Mouse (Mus musculus) limb, embryonic 13.5 days (tissue): ENCODE results near the gene Aass. TPM values are rescaled to one million over a fixed set of nuclear protein-coding genes. Genes with fewer than 3 reads are reported as not detected.

Experiments used
- polyA plus RNA-seq: library from polyadenylated mRNA; unstranded; fragments of >200 nt; fragmentation: Nextera tagmentation; extraction: Ambion mirVana; gene quantifications from 2 replicates; pipeline ENCODE4 v1.2.1, GENCODE M21; 2015

Gene Aass
- polyA plus RNA-seq, 1 experiment from 2014 or later: 5.0 TPM

Other genes starting within 250 kb of the Aass start
- gene Fezf1, start 115.4 kb upstream of the Aass start, polyA plus RNA-seq: not detected in 2 replicates